In the genomic region with DNA sequence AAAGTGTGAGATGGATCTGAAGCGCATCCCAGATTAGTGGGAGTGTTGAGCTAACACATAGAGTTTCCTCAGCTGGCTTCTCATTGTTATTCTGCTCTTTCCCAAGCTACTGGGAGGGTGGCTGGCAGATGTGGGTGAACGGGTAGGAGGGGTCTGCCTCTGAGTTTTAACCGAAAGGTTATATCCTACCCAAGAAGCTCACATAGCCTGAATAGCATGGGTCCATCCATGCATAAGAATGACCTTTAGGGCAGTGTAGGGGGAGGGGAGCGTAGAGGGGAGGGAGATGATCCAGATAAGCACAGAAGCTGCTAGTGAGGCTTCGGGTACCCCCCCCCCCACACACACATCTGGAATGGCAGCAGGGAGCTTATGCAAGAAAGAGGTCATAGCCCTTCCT, we compare ENCODE assay signal across 25 mouse cellular contexts.
DNase-seq lines count a peak whose midpoint lies in the region; ATAC-seq lines count a peak whose summit lies in the region.
"Had no signal": no experiment of that assay in that cellular context is flagged by ENCODE, and none has a peak within 500 bp of the region (broad histone marks: within the 10 kb centered on the region; RNA-seq: fewer than 3 reads in every experiment).

No protein-coding gene starts in this region.

- peak; percentile 63; the same call in 1 of the 2 replicates for ATAC-seq in kidney, embryonic 15.5 days (replicated peaks; ENCODE audit: low FRiP score)
- ATAC-seq in midbrain, embryonic 15.5 days (replicated peaks) = no peak
- ATAC-seq: CD4-positive, CD25-positive, alpha-beta regulatory T cell, adult 4 months; forebrain, embryonic 14.5 days; forebrain, postnatal 0 days had no signal

- peak overlapping the region; percentile 41 for H3K27ac ChIP-seq in kidney, embryonic 15.5 days
- no peak overlapping the region for H3K27ac ChIP-seq in midbrain, embryonic 15.5 days
- H3K27ac ChIP-seq: embryonic facial prominence, embryonic 12.5 days; embryonic facial prominence, embryonic 15.5 days; gastrocnemius, adult 2 months; hindbrain, embryonic 12.5 days; hindbrain, embryonic 15.5 days had no signal

- no peak overlapping the region for H3K4me2 ChIP-seq in kidney, embryonic 15.5 days
- no peak overlapping the region for H3K4me2 ChIP-seq in midbrain, embryonic 15.5 days
- H3K4me2 ChIP-seq: embryonic facial prominence, embryonic 12.5 days; embryonic facial prominence, embryonic 15.5 days; heart, embryonic 11.5 days; hindbrain, embryonic 12.5 days; hindbrain, embryonic 15.5 days had no signal

- 45% methylated on average over 5 of the region's 5 CpGs for WGBS in kidney, embryonic 15.5 days
- WGBS in midbrain, embryonic 15.5 days = 65% methylated on average over 5 of the region's 5 CpGs

- peaks cover 45% of the 10 kb centered on the region for H3K4me1 ChIP-seq in kidney, embryonic 15.5 days
- H3K4me1 ChIP-seq in midbrain, embryonic 15.5 days = no peaks in the 10 kb centered on the region
- H3K4me1 ChIP-seq: embryonic facial prominence, embryonic 12.5 days; embryonic facial prominence, embryonic 15.5 days; hindbrain, embryonic 15.5 days had no signal

- no peaks in the 10 kb centered on the region for H3K27me3 ChIP-seq in kidney, embryonic 15.5 days
- H3K27me3 ChIP-seq in midbrain, embryonic 15.5 days (replicated peaks) = no peaks in the 10 kb centered on the region
- H3K27me3 ChIP-seq: embryonic facial prominence, embryonic 12.5 days; embryonic facial prominence, embryonic 15.5 days; hindbrain, embryonic 12.5 days; hindbrain, embryonic 15.5 days had no signal

- no peak for DNase-seq in kidney, adult 18-20 months
- DNase-seq in kidney, postnatal 10 days = peak; percentile 40
- no peak for DNase-seq in kidney, adult 9 months
- DNase-seq in ZHBTc4 (ENCODE audit: low read depth, low spot score) = peak; percentile 50
- DNase-seq in kidney, postnatal 4 days = peak; percentile 39 to 63
- DNase-seq in left cerebral cortex, adult 9 months (ENCODE audit: low spot score in 2 of 2) = no peak
- DNase-seq: adrenal gland, adult 2 months; adrenal gland, postnatal 14 days; cerebellum, adult 11 months; cerebellum, adult 8-10 months; cerebellum, postnatal 10 days; cerebellum, postnatal 36 days; forebrain, postnatal 0 days; gastrocnemius, adult 2 months; gastrocnemius, postnatal 14 days; heart, adult 11 months had no signal

- no peaks in the 10 kb centered on the region for H3K36me3 ChIP-seq in kidney, embryonic 15.5 days
- no peaks in the 10 kb centered on the region for H3K36me3 ChIP-seq in midbrain, embryonic 15.5 days (replicated peaks)
- H3K36me3 ChIP-seq: embryonic facial prominence, embryonic 12.5 days; embryonic facial prominence, embryonic 15.5 days; hindbrain, embryonic 12.5 days; hindbrain, embryonic 15.5 days had no signal

- H3K9ac ChIP-seq in kidney, embryonic 15.5 days = no peak overlapping the region
- no peak overlapping the region for H3K9ac ChIP-seq in midbrain, embryonic 15.5 days
- H3K9ac ChIP-seq: embryonic facial prominence, embryonic 12.5 days; embryonic facial prominence, embryonic 15.5 days; forebrain, postnatal 0 days; hindbrain, embryonic 12.5 days; hindbrain, embryonic 15.5 days had no signal

- H3K9me3 ChIP-seq in kidney, embryonic 15.5 days (replicated peaks) = no peaks in the 10 kb centered on the region
- no peaks in the 10 kb centered on the region for H3K9me3 ChIP-seq in midbrain, embryonic 15.5 days
- H3K9me3 ChIP-seq: embryonic facial prominence, embryonic 12.5 days; embryonic facial prominence, embryonic 15.5 days; hindbrain, embryonic 12.5 days; hindbrain, embryonic 15.5 days had no signal

- H3K4me3 ChIP-seq in kidney, embryonic 15.5 days (replicated peaks) = no peak overlapping the region
- H3K4me3 ChIP-seq in midbrain, embryonic 15.5 days = no peak overlapping the region
- H3K4me3 ChIP-seq: embryonic facial prominence, embryonic 12.5 days; embryonic facial prominence, embryonic 15.5 days; gastrocnemius, adult 2 months; hindbrain, embryonic 12.5 days; hindbrain, embryonic 15.5 days had no signal

Comparison
In these comparisons a context has a peak if more than half of its experiments do, and no peak if none do; other contexts are left out.
1. DNase-seq: peak in kidney, postnatal 10 days (single experiment), ZHBTc4 (single experiment) and kidney, postnatal 4 days (2 of 2); none in kidney, adult 18-20 months (single experiment), kidney, adult 9 months (single experiment) and left cerebral cortex, adult 9 months (0 of 2).